Mouse (Mus musculus) CD8-positive naive resting alpha-beta T cell, adult 57 days (primary cell): ENCODE data around the gene Gm21996. TPM values are rescaled to one million over a fixed set of nuclear protein-coding genes. Genes with fewer than 3 reads are reported as not detected.

Experiments used
- total RNA-seq: library from RNA; stranded (reverse); gene quantifications from one replicate; pipeline ENCODE4 v1.2.4, GENCODE M21; 2023

The Gm21996 gene
- total RNA-seq: not detected

GRCm38 (mm10) chrY:89745432-89745831 lies at the start of gene Gm21996:
Gene Gm21996, minus strand, starts transcription at chrY:89745532.

